Mouse (Mus musculus) kidney, postnatal 0 days (tissue): ENCODE measurements around the gene Rfesd. TPM values are rescaled to one million over a fixed set of nuclear protein-coding genes. Genes with fewer than 3 reads are reported as not detected.

Source experiments
- ATAC-seq: fragments of 200-750 bp; cut with Nextera tagmentation; replicated peaks from 2 replicates; pipeline ENCODE4 v1.8.0; 2017; ENCODE audit warnings: low read depth, moderate number of reproducible peaks, moderate TSS enrichment, moderate library complexity; ENCODE audit not compliant: low FRiP score
- DNase-seq: peaks from one replicate; pipeline ENCODE4 v3.0.0-alpha.2; 2016; ENCODE audit warnings: low spot score
- H3K27ac ChIP-seq: fragments of 300-500 bp; sonication (generic); 2 replicates; pipeline ENCODE4 v1.5.1; 2014; ENCODE audit warnings: mild to moderate bottlenecking
- H3K27me3 ChIP-seq: fragments of 300-500 bp; sonication (generic); 2 replicates; pipeline ENCODE4 v1.6.1; 2014; ENCODE audit warnings: low read length, mixed read lengths; ENCODE audit not compliant: insufficient read depth
- H3K36me3 ChIP-seq: fragments of 300-500 bp; sonication (generic); 2 replicates; pipeline ENCODE4 v1.6.1; 2014; ENCODE audit warnings: low read length, mixed read lengths; ENCODE audit not compliant: insufficient read depth
- H3K4me1 ChIP-seq: fragments of 300-500 bp; sonication (generic); replicated peaks from 2 replicates; pipeline ENCODE4 v1.6.1; 2014; ENCODE audit warnings: antibody characterized with exemption, low read length, mixed read lengths; ENCODE audit not compliant: insufficient read depth
- H3K4me2 ChIP-seq: fragments of 300-500 bp; sonication (generic); 2 replicates; pipeline ENCODE4 v1.6.1; 2014; ENCODE audit warnings: mild to moderate bottlenecking, low read length, moderate library complexity, mixed read lengths
- H3K4me3 ChIP-seq: fragments of 300-500 bp; sonication (generic); replicated peaks from 2 replicates; pipeline ENCODE4 v1.5.1; 2014; ENCODE audit warnings: low read depth, low read length
- H3K9ac ChIP-seq: fragments of 300-500 bp; sonication (generic); 2 replicates; pipeline ENCODE4 v1.6.1; 2014; ENCODE audit warnings: low read depth, low read length
- H3K9me3 ChIP-seq: fragments of 300-500 bp; sonication (generic); replicated peaks from 2 replicates; pipeline ENCODE4 v1.6.1; 2016; ENCODE audit warnings: low read length, inconsistent platforms, mixed read lengths
- CTCF ChIP-seq: IDR thresholded peaks from 2 replicates; pipeline ENCODE4 v1.5.1; 2016; ENCODE audit warnings: antibody characterized with exemption, low read depth, mild to moderate bottlenecking, moderate library complexity
- WGBS: fragments of 180-500 bp; shearing (Covaris S2); extraction: QIAGEN DNeasy Blood & Tissue Kit; methylation state at CpG from one replicate; pipeline ENCODE4 v1.1.7; 2014; 5-methylcytosine and 5-hydroxymethylcytosine counted together
- polyA plus RNA-seq: library from polyadenylated mRNA; unstranded; fragments of >200 nt; fragmentation: Nextera tagmentation; extraction: Ambion mirVana; gene quantifications from 2 replicates; pipeline ENCODE4 v1.2.1, GENCODE M21; 2015

The Rfesd gene
- polyA plus RNA-seq, 1 experiment from 2014 or later = 24.6 TPM

DNA sequence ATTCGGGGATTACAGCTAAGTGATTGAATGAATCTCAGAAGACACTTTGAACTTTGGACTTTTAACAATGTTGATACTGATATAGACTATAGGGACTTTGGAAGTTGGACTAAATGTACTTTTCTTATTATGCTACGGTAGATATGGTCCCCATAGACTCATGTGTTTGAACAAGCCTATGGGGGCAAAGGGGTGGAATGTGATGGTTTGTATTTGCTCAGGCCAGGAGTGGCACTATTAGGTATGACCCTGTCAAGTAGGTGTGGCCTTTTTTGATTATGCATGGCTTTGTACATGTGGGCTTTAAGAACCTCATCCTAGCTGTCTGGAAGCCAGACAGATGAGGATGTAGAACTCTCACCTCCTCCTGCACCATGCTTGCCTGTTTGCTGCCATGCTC, 44.0 kb downstream of the Rfesd start:
- DNase-seq (no peak), ATAC-seq (no peak)
- Histone ChIP-seq H3K9ac (no peak overlapping the region), H3K9me3 (no peaks in the 10 kb centered on the region), H3K4me1 (no peaks in the 10 kb centered on the region), H3K27ac (no peak overlapping the region), H3K36me3 (no peaks in the 10 kb centered on the region), H3K4me2 (no peak overlapping the region), H3K4me3 (no peak overlapping the region), H3K27me3 (no peaks in the 10 kb centered on the region)
- WGBS = 77% methylated on average over 2 of the region's 2 CpGs
- no peak for TF ChIP-seq CTCF

- no peak within 1 kb of the TSS for H3K27ac ChIP-seq
- ATAC-seq (no peak), DNase-seq (no peak)
- no peak within 1 kb of the TSS for H3K9ac ChIP-seq
- no peaks in the 10 kb centered on the region for H3K9me3 ChIP-seq
- WGBS = 84% methylated on average over 1 of the region's 1 CpGs
- TF ChIP-seq CTCF = no peak
- H3K36me3 ChIP-seq = no peaks in the 10 kb centered on the region
- H3K4me1 ChIP-seq = no peaks in the 10 kb centered on the region
- no peak within 1 kb of the TSS for H3K4me3 ChIP-seq
- H3K27me3 ChIP-seq = no peaks in the 10 kb centered on the region
- no peak within 1 kb of the TSS for H3K4me2 ChIP-seq
Measured at GRCm38 (mm10) chr13:75966850-75967249, 51.7 kb downstream of the Rfesd start, which contains the start of gene Spata9. Gene Spata9, plus strand, starts transcription at chr13:75967150.

DNA sequence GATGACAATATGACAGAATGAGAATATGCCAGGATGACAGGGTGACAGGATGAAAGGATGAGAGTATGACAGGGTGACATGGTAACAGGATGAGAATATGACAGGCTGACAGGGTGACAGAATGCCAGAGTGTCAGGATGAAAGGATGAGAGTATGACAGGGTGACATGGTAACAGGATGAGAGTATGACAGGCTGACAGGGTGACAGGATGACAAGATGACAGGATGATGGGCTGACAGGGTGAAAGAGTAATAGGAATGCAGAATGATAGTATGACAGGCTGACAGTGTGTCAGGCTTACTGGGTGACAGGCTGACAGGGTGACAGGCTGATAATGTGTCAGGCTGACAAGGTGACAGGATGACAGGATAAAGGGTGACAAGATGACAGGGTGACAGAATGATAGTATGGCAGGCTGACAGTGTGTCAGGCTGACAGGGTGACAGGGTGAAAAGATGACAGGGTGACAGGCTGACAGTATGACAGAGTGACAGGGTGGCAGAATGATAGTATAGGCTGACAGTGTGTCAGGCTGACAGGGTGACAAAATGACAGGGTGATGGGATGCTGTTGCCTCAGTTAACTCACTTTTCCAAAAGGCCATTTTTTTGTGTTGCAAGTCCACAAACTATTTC, 63.0 kb downstream of the Rfesd start:
- no peaks in the 10 kb centered on the region for H3K4me1 ChIP-seq
- H3K27ac ChIP-seq = no peak overlapping the region

More for the DNA sequence above, 63.0 kb downstream of the Rfesd start:
- no peaks in the 10 kb centered on the region for H3K36me3 ChIP-seq
- no peaks in the 10 kb centered on the region for H3K27me3 ChIP-seq
- H3K4me3 ChIP-seq = no peak overlapping the region
- no peak overlapping the region for H3K4me2 ChIP-seq
- H3K9me3 ChIP-seq = no peaks in the 10 kb centered on the region
- DNase-seq (no peak), ATAC-seq (no peak)
- no peak for TF ChIP-seq CTCF
- no peak overlapping the region for H3K9ac ChIP-seq

Other genes with a start within 250 kb of the Rfesd start
- 67.5 and 72.1 TPM in 2 replicates for gene Glrx, start 178.9 kb downstream of the Rfesd start, polyA plus RNA-seq
- gene Rhobtb3, start 74.8 kb downstream of the Rfesd start, polyA plus RNA-seq = 27.6 and 27.7 TPM in 2 replicates
- gene Spata9, start 51.6 kb downstream of the Rfesd start, polyA plus RNA-seq = 0.70 and 0.92 TPM in 2 replicates
- gene Gpr150, start 38.3 kb upstream of the Rfesd start, polyA plus RNA-seq = 0.31 and 0.50 TPM in 2 replicates
- 11.6 and 12.1 TPM in 2 replicates for gene Arsk, start 79.9 kb upstream of the Rfesd start, polyA plus RNA-seq
- gene Ttc37, start 80.0 kb upstream of the Rfesd start, polyA plus RNA-seq = 9.2 and 9.4 TPM in 2 replicates